Mouse (Mus musculus) 416B (cell line): ENCODE measurements around the gene Lca5l.

ENCODE experiments used
- DNase-seq: peaks from one replicate; pipeline ENCODE4 v3.0.0; 2011; ENCODE audit warnings: low read depth

The Lca5l gene

DNA sequence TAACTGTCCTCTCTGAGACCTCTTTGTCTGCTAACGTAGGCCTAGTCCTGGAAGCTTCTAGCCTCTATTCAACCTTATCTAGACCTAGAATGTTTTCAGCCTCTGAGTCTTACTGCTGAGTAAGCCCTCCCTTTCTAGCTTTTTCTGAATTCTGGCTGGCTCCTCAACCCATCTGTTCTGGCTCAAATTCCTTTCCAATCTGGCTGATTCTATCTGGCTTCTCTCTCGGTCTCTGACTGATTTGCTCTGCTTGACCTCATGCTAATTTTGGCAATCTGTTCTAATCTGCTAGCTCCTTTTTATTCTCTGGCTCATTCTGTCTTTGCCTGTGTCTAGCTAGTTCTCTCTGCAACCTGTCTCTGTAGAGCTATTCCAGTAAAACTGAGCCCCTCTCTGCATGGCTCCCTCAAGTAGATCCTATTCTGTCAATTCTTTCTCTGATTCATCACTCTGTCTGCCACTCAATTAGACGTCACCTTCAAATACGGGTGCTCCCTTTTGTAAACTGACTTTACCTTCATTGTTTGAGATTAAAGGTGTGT lies 26.3 kb downstream of the Lca5l start:
- DNase-seq: no peak

DNA sequence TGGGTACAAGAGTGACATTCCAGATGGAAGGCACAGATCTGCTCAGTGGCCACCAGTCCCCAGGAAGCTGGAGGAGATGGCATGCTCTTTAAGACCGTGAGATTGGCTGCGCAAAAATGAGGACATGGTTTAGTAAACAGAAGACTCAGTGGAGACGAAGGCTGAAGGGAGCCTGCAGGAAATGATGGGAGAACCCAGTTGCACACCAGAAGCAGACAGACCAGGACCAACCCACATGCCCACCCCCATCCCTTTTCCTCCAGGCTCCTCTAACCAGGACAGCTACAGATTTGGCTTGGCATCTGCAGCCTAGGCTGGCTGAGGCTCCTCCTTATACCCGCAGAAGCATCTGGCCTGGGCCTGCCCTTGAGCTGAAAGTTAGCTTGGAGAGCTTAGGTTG lies 30.7 kb downstream of the Lca5l start:
- no peak for DNase-seq

DNA sequence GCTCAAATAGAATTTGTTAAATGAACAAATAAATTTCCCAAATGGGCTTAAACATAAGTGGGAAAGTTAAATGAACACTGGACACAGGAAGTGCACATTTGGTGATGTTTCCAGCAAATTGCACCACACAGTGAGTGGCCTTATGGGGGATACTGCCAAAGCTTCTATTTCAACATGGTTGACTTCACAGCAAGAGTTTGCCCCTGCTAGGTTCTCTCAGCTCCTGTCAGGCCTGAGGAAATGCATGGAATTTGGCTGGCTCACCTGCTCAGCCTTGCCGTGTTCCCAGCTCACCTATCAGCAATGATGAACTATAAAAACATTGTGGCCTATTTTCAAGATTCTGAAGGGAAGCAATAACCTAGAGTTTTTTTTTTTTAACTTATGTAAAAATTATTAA lies 31.1 kb downstream of the Lca5l start:
- no peak for DNase-seq

DNA sequence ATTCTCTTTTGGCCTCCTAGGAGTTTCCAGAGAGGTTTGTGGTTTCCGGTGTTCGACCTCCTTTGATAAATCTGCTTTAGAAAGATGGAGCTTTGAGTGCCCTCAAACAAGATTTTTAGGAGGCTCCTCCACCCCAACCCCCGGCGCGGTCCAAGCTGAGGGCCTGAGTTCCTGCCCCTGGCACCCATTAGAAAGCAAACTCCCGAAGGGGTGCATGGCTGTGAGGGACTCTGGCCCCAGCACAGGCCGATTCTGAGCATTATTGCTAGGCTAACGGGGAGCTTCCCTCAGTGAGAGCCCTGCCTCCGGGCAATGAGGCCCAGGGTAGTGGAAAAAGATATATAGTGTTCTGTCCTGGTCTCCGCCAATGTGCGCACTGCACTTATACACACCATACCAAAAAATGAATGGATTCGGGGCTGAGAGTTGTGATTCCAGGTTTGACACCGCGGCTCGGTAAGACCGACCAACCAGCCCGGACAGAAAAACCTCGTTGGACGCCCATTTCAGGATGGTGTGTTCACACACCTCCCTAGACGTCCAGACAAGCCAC lies 32.2 kb downstream of the Lca5l start:
- no peak for DNase-seq

DNA sequence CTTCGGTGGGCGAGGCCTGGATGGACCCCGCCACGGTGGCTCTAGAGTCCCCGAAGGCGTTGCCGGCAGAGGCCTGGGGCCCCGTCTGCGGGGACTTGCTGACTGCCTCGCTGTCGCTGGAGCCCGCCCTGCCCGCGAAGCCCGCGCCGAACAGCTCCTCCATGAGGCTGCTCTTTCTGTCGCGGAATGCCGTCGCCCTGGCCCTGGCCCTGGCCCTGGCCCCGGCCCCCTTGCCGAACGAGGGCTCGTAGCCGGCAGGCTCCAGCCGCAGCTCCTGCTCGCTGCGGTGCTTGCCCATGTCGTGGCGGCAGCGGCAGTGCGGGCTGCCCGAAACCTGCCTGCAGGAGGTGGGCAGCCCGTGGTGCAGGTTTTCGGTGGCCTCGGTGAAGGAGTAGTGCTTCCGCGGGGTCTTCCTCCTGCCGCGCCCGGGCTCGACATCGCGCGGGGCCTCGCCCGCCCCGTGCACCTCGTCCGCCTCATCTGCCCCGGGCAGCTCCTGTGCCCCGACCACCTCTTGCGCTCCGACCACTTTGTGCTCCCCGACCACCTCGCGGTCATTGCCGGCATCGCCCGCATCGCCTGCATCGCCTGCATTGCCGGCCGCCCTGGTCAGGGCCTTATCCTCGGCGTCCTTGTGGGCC lies 32.9 kb downstream of the Lca5l start:
- DNase-seq: no peak

DNA sequence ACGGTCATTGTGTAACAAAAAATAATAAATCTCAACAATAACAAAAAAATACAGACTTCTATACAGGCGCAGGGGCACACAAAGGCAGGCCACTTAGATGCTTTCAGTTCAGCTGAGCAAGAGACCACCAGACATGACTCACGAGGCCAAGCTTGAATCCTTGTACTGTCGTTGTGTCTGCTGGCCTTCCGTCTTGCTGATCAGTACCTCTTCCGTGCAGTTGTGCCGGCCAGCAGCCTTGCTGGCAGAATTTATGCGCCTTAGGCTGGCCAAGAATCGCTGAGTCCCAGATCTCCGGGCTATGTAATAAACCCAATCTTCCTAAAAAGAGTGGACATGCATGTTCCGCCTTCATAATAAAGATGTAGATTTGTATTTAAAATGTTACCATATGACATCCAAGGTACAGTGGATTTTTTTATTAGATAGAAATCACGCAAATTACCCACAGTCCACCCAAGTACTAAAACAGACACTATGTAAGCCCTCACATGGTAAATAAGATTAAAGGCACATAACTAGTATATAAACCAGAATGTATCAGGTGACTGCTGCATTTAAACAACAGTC lies 33.5 kb downstream of the Lca5l start:
- DNase-seq: no peak

DNA sequence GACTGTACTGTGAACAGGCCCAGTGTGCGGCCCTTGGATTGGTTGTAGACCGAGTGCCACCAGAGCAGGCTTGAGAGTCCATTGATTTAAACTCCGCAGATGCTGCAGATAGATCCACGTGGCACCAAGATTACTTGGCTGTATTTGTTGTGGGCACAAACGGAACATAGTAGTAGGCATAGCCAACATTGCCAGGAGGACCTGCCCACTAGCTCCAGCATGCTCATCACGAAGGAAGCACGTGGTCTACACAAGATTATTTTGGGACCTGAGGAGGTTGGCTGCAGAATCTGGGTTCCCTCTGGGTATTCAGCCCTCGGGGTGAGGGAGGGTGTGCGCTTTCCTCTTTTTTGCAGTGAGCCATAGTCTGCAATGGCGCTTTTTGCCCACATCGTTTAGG lies 34.9 kb downstream of the Lca5l start:
- no peak for DNase-seq

DNA sequence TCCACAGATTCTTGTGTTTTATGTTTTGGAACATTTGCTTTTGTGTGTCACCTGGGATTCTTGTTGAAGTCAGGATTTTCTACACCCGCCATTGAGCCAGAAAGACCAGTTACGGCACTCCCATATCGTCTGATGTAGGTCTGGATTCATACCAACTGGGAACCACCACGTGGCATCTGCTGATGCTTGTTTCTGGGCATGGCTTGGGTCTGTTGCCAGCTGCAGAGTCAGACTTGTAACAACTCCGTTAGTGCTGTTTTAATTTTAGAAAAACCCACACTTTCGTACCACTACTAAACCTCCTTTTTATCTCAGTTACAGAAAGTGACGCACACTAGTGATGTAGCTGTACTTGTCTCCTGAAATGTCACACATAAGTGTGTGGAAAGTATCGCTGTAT lies 36.1 kb downstream of the Lca5l start:
- no peak for DNase-seq

DNA sequence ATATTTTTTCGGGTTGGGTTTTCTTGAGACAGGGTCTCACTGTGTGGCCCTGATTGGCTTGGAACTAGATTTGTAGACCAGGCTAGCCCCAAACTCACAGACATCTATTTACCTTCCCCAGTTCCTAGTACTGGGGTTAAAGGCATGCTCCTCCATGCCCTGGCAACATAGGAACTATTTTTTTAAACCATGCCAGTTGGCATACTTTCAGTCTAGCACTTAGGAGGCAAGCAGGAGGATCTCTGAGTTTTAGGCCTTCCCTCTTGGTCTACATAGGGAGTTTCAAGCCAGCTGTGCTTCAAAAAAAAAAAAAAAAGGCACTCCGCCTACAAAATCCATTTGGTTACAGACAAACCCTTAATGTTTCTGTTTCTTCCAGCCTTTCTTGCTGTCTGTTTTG lies 37.6 kb downstream of the Lca5l start:
- DNase-seq: no peak

DNA sequence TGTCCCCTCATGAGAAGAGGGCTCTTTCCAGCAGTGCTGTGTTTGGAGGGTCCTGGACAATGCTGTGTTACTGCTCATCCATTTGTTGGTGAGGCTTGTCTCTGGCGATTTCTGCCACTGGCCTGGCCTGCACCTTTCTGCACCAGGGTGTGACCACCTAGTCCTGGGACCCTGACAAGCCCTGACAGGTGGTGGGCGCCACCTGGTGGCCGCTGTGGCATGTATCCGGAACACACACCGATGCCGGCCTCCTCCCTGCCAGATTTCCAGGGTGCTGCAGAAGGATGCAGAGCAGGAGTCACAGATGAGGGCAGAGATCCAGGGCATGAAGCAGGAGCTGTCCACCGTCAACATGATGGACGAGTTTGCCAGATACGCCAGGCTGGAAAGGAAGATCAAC lies 40.5 kb downstream of the Lca5l start:
- peak; percentile 36 for DNase-seq

DNA sequence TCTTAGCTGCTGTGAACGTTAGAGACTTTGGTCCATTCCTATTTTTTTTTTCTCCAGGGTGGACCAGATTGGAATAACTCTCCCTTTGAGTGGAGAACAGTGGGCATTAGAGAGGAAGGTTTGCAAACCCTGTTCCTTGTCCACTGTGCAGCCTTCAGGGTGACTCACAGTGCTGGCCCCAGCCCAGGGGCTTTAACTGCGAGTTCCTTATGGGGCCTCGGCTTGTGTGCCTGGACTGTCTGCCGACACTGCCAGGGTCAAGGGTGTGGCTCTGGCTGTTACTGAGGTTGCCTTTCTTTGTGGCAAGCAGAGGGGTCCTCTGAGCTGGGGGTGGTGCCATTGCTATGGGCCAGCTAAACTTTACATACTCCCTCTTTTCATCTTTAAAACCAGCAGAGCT lies 41.1 kb downstream of the Lca5l start:
- DNase-seq: peak; percentile 26

DNA sequence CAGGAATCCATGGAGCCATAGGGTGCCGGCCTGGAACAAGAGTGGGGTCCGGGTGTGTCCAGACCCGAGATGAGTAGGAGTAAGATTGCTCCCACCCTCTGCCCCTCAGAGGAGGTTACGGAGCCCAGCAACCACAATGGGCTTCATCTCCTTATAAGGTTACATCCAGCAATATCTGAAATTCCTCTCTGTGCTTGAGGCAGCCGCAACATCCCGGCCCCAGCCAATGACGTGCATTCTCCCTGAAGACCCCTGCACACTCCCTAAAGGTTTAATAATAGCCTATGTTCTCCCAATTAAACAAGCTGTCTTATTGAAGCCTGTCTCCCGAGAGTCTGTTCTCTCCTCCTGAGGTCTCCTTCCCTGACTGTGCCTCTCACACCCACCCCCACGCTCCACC lies 42.8 kb downstream of the Lca5l start:
- no peak for DNase-seq

DNA sequence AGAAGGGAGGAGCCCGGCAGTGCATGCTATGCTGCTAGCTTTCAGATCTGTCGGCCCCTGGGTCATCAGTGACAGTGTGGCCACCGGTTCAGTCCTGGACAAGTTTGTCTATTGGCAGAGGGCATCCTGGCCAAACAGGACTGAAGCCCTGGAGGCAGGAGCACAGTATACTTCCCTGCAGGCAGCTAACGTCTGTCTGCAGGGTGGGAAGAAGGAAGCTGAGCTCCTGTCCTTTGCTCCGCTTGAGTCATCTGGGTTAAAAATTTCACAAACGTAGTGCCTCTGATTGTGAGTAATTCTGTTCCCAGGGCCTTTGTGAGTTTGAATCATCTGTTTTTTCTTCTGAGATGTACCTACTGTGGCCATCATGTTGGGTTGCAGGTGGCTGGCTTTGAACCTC lies 43.2 kb downstream of the Lca5l start:
- peak; percentile 47 for DNase-seq

DNA sequence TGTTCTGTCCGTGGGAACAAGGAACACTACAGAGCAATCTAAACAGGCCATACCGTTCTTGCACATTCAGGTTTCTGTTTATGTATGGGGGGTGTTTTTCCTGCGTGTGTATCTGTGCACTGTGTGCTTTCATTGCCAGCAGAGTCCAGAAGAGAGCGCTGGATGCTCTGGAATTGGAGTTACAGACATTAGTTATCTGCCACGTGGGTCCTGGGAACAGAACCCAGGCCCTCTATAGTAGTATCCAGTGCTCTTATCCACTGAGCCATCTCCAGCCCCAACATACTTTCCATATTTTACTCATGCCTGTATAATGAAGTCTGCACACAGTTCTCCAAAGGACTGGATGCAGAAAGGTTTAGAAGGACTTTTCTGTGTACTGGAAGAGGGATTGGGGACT lies 46.3 kb downstream of the Lca5l start:
- no peak for DNase-seq

DNA sequence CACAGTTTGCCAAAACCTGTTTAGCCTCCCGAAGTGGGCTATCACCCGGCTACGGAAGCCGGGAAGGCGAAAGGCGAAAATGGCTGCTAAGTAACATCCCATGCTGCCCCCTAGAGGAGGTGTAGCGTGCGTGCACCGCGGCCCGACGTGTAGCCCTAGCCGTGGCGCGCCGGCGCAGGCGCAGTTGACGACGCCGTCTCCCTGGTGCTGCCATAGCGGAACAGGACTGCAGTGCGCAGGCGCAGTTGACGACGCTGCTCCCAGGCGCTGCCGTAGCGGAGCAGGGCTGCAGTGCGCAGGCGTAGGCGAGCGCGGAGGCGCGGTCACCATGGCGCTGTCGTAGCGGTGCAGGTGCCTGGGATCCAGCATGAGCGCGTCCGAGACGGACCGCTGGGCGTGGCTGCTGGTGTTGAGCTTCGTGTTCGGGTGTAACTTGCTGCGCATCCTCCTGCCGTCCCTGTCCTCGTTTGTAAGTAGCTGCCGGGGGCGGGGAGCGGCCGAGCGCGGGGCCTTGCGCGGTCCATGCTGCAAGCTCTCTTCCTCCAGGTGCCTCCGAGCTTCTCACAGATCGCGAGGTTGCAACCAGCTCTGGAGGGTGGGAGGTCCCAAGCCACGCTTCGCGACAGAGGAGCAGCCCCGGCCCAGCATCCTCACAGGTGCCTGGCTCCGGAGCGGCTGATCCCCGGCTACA lies 46.8 kb downstream of the Lca5l start, which contains the start of gene Wrb:
TSS of gene Wrb (plus strand) at position 298 of the 691 bp plus-strand sequence.
- DNase-seq: peak; percentile 100

DNA sequence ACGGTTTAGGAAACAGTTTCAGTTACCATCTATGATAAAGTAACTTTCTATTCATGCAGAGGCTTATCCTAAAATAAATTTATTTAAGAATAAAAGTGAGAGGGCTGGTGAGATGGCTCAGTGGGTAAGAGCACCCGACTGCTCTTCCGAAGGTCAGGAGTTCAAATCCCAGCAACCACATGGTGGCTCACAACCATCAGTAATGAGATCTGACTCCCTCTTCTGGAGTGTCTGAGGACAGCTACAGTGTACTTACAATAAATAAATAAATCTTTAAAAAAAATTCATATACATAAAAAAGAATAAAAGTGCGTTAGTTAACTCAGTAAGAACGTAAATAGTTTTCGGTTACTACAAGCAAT lies 47.3 kb downstream of the Lca5l start:
- DNase-seq: peak; percentile 31

DNA sequence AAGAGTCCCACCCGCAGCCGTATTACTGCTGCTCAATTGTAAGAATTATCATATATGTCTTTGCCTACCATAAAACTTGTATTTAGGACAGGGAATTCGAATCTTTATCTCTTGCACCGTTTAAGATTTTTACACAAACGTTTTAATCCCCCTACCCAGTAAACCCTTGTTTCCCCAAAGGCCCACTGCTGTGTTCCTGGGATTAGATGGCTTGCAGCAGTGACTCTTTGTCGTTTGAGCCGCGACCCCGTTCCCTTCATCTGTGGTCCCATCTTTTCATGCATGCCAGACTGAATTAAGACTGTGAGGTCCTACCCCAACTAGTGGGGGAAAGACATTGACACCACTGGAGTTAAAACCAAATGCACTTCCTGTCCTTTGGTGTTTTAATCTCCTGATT lies 63.6 kb downstream of the Lca5l start:
- DNase-seq: no peak

DNA sequence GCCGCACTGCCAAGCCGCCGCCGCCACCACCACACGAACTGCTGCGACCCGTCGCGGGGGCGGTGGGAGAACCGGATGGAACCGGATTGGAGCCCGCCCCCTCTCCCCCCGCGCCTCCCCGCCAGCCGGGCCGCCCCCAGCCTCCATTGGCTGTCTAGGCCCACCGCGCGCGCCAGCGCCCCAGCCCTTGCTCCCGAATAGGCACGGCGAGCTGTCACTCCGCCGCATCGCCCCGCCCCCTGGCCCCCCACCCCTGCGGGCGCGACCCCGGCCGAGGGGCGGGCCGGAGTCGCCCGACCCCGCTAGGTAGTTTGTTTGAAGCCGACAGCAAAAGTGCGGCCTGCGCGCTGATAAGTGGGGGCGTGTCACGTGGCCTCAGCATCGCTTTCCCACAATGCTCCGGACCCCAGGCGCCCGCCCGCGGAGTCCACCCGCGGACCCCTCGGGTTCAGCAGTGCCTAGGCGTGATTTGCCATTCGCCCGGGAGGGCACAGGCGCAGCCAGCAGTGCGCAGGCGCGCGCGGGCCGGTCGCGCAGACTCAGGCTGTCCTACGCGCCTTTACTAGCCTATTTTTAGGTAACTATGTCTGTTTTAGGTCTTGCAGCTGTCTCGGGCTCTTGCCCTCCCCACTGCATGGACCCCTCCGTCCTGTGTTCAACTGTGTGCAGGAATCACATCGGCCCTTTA lies 64.3 kb downstream of the Lca5l start, which contains the start of gene Hmgn1:
TSS of gene Hmgn1 (minus strand) at position 73 of the 688 bp plus-strand sequence.
- no peak for DNase-seq

DNA sequence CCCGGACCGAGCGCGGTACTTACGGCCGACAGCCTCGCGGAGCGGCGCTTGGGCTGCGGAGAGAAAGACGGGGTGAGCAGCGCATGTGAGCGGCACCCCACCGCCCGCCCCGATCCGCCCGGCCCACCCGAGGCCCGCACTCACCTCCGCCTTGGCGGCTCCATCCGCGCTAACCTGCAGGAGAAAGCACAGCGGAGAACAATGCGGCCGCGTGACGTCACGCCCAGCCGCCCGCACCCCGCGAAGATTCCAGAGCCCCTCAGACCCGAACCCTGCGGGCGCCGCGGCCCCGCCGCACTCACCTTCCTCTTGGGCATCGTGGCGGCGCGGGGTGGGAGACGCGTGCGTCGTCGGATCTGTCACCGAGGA lies 64.8 kb downstream of the Lca5l start:
- no peak for DNase-seq

DNA sequence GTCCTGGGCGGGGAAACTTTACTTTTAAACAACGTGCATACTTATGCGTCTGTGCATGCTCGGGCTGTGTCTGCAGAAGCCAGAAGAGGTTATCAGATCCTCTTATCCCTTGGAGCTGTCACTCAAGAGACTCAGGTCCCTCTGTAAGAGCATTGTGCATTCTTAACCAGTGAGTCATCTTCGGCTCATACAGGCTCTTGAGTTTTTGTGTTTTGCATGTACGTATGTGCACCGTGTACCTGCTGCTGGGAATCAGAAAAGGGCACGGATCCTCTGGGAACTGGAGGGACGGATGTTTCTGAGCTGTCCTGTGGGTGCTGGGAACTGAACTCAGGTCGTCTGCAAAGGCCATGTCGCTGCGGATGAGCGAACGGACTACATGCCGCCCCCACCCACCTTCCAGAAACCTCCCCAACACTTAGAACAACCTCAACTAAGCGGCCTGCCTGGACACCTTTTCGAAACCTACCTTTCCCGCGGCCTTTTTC lies 65.3 kb downstream of the Lca5l start:
- DNase-seq: no peak

DNA sequence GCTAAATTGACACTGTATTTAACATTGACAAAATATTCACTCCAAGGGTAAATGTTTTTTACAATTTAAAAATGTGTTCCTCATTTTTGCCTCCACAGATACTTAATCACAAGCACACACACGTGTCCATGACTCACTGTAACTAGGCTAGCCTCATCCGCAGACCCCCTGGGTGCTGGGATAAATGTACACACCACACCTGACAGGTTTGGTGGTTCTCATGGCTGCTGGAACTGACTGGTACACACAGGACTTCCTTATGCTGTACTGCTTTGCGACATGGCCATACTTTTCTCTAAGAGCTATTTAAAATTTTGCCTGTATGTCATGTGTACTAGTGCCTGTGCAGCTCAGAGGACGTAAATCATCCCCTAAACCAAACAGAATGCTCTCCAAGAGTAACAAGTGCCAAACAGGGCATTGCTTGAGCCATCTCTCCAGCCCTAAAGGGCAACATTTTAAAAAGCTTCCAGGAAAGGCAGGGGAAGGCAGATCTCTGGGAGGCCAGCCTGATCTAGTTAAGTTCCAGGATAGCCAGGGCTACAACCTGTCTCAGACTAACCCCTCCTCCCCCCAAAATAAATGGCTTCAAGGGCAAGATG lies 71.9 kb downstream of the Lca5l start:
- no peak for DNase-seq

DNA sequence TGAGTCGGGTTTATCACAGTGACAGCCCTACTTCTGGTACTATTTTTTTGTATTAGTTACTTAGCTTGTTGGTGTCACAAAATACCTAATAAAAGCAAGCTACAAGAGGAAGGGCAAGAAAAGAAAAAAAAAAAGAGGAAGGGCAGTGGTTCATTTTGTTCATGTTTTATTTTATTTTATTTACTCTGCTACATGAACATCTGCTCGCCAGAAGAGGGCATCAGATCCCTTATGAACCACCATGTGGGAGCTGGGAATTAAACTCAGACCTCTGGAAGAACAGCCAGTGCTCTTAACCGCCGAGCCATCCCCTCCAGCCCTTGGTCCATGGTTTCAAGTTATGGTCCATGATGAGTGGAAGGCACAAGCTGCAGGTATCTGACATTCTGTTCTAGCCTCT lies 77.3 kb downstream of the Lca5l start:
- DNase-seq: peak; percentile 60
